Mouse (Mus musculus): ENCODE measurements around the gene Nexn. TPM values are rescaled to one million over a fixed set of nuclear protein-coding genes. Genes with fewer than 3 reads are reported as not detected.
A peak's percentile ranks its signal among the peaks of the same experiment; 100 is the strongest.
"Not testable (repeated sequence)": the region's sequence is repeated elsewhere in the genome, so short reads cannot be mapped to it uniquely, and the experiment has no call there.

Nexn gene
- 15.8 and 18.1 TPM in 2 replicates for polyA plus RNA-seq (2015; fragmentation: Nextera tagmentation; extraction: Ambion mirVana)

DNA sequence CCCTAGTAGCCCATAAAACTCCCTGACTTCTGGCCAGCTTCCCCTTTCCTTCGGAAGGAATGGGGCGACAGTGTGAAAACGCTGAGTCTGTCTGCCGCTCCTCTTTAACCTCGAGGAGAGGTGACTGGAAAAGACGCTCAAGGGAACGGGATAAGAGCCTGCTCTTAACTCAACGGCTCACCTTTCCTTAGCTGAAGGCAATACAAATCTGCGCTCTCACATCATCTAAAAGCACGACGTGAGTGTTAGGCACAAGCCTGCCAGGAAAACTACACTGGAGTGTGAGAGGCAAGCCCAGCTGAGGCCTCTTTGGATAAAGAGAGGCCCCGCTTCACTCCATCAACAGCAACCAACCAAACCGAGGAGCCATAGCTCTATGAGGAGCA lies at the start of gene Nexn:
Nexn (minus strand) TSS at position 315 of the 386 bp plus-strand sequence.
- Histone ChIP-seq H3K36me3 (ENCODE audit: insufficient read depth, low read length) (no peaks in the 10 kb centered on the region), H3K27me3 (ENCODE audit: insufficient read depth, low read length) (no peaks in the 10 kb centered on the region), H3K27ac (peak within 1 kb of the TSS; percentile 58), H3K9ac (ENCODE audit: low read depth, low read length) (peak within 1 kb of the TSS; percentile 79), H3K4me1 (replicated peaks; ENCODE audit: insufficient read depth, low read length) (0 out of 2 replicates have a peak, but pooled peaks cover 7% of the 10 kb centered on the region), H3K9me3 (replicated peaks; ENCODE audit: low read length) (no peaks in the 10 kb centered on the region), H3K4me3 (replicated peaks; ENCODE audit: low read depth, low read length) (peak within 1 kb of the TSS; percentile 52), H3K4me2 (ENCODE audit: low read length) (peak within 1 kb of the TSS; percentile 90)
- TF ChIP-seq CTCF (IDR thresholded peaks at IDR 0.05; ENCODE audit: low read depth): no peak
- ATAC-seq (replicated peaks; ENCODE audit: low FRiP score, low read depth) (peak; percentile 14; the same call in 1 of the 2 replicates), DNase-seq (ENCODE audit: low spot score) (no peak)
- 4% methylated on average over 13 of the region's 13 CpGs for WGBS

DNA sequence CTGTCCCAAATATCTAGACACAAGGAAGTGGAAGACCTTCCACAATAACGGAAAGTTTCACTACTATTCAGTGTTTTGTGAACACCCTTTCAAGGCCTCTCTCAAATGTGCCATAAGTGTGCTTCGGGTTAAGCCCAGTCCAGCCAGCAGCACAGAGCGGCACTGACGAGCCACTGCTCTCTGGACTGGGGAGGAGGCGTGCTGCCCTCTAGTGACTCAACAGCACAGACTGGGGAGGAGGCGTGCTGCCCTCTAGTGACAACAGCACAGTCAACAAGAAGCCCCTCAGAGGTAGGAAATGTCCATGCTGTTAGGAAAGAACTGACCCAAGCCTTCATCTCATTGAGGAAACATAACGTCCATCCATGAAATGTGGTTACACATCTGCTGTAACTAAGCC lies 49.5 kb upstream of the Nexn start:
- H3K9ac ChIP-seq (ENCODE audit: low read depth, low read length): no peak overlapping the region
- no peak overlapping the region for H3K4me3 ChIP-seq (replicated peaks; ENCODE audit: low read depth, low read length)
- H3K4me1 ChIP-seq (replicated peaks; ENCODE audit: insufficient read depth, low read length): no peaks in the 10 kb centered on the region
- DNase-seq (ENCODE audit: low spot score) (peak; percentile 96), ATAC-seq (replicated peaks; ENCODE audit: low FRiP score, low read depth) (peak; percentile 97)
- no peak overlapping the region for H3K27ac ChIP-seq
- no peaks in the 10 kb centered on the region for H3K9me3 ChIP-seq (replicated peaks; ENCODE audit: low read length)
- no peaks in the 10 kb centered on the region for H3K27me3 ChIP-seq (ENCODE audit: insufficient read depth, low read length)
- no peak overlapping the region for H3K4me2 ChIP-seq (ENCODE audit: low read length)
- peak; percentile 100 for TF ChIP-seq CTCF (IDR thresholded peaks at IDR 0.05; ENCODE audit: low read depth)
- peaks cover under 1% of the 10 kb centered on the region; the same call in 1 of the 2 replicates for H3K36me3 ChIP-seq (ENCODE audit: insufficient read depth, low read length)
- 10% methylated on average over 7 of the region's 7 CpGs for WGBS

DNA sequence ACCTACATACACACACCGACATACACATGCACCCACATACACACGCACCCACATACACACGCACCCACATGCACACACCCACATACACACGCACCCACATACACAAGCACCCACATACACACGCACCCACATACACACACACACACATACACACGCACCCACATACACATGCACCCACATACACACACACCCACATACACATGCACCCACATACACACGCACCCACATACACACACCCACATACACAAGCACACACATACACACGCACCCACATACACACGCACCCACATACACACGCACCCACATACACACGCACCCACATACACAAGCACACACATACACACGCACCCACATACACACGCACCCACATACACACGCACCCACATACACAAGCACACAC lies 48.5 kb upstream of the Nexn start:
- H3K27me3 ChIP-seq (ENCODE audit: insufficient read depth, low read length); H3K4me3 ChIP-seq (replicated peaks; ENCODE audit: low read depth, low read length); H3K4me1 ChIP-seq (replicated peaks; ENCODE audit: insufficient read depth, low read length); DNase-seq (ENCODE audit: low spot score); H3K9ac ChIP-seq (ENCODE audit: low read depth, low read length); H3K9me3 ChIP-seq (replicated peaks; ENCODE audit: low read length); ATAC-seq (replicated peaks; ENCODE audit: low FRiP score, low read depth); H3K36me3 ChIP-seq (ENCODE audit: insufficient read depth, low read length); H3K27ac ChIP-seq; H3K4me2 ChIP-seq (ENCODE audit: low read length): not testable (repeated sequence)
- WGBS: 84% methylated on average over 14 of the region's 14 CpGs

DNA sequence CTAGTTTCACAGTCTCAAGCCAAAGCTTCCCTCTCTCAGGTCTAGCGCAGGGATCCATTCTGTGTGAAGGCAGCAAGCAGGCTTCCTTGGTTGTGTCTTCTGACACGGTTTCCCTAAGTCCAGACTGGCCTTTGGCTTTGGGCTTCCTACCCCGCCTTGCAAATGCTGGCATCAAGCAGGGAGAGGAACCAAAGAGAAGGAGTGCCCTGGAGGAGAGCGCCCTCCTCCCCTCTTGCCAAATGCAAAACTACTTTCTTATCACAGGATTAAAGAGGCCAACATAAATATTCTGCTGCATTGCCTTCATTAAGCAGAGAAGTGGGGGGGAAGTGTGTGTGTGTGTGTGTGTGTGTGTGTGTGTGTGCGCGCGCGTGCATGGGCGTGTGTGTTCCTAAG lies 43.1 kb upstream of the Nexn start:
- Histone ChIP-seq H3K9me3 (replicated peaks; ENCODE audit: low read length) (no peaks in the 10 kb centered on the region), H3K36me3 (ENCODE audit: insufficient read depth, low read length) (no peaks in the 10 kb centered on the region), H3K4me1 (replicated peaks; ENCODE audit: insufficient read depth, low read length) (no peaks in the 10 kb centered on the region), H3K27me3 (ENCODE audit: insufficient read depth, low read length) (no peaks in the 10 kb centered on the region), H3K27ac (no peak overlapping the region), H3K4me3 (replicated peaks; ENCODE audit: low read depth, low read length) (no peak overlapping the region), H3K9ac (ENCODE audit: low read depth, low read length) (0 out of 2 replicates have a peak overlapping the region, but pooled peaks have one; percentile 5), H3K4me2 (ENCODE audit: low read length) (no peak overlapping the region)
- ATAC-seq (replicated peaks; ENCODE audit: low FRiP score, low read depth) (no peak), DNase-seq (ENCODE audit: low spot score) (no peak)
- no peak for TF ChIP-seq CTCF (IDR thresholded peaks at IDR 0.05; ENCODE audit: low read depth)
- 94% methylated on average over 9 of the region's 9 CpGs for WGBS

DNA sequence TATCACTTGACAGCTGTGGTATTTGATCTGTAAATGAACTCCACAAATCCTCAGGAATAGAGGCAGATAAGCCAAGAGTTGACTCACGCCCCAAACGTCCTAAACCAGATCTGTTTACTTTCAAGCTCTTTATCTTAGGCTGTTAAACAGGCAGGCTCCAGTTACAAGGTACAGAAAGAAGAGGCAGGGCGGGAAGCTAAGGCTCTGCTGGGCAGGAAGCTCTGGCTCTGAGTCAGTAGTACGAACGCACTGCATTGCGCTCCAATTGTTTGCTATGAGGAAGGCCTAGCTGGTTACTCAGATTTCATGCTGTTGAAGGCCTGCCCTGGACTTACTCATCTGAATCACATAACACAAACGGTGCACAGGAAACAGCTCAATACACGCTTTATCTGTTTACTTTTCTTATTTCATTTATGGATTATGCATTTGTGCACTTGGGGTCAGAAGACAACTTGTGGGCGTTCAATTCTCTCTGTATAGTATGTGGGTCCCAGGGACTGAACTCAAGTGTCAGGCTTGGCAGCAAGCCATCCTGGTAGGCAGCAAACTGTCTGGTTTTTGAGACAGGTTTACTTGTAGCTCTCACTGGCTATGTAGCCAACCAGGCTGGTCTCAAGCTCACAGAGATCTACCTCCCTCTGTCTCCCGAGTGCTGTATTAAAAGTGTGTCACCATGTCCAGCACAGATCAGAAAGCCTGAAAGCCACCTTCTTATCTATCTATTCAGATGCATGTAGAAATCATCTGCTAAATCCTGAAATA lies 42.5 kb upstream of the Nexn start:
- Histone ChIP-seq H3K27ac (no peak overlapping the region), H3K36me3 (ENCODE audit: insufficient read depth, low read length) (no peaks in the 10 kb centered on the region), H3K9me3 (replicated peaks; ENCODE audit: low read length) (no peaks in the 10 kb centered on the region), H3K4me1 (replicated peaks; ENCODE audit: insufficient read depth, low read length) (no peaks in the 10 kb centered on the region), H3K4me3 (replicated peaks; ENCODE audit: low read depth, low read length) (no peak overlapping the region), H3K4me2 (ENCODE audit: low read length) (no peak overlapping the region), H3K27me3 (ENCODE audit: insufficient read depth, low read length) (no peaks in the 10 kb centered on the region), H3K9ac (ENCODE audit: low read depth, low read length) (no peak overlapping the region)
- no peak for TF ChIP-seq CTCF (IDR thresholded peaks at IDR 0.05; ENCODE audit: low read depth)
- DNase-seq (ENCODE audit: low spot score) (peak; percentile 72), ATAC-seq (replicated peaks; ENCODE audit: low FRiP score, low read depth) (peak; percentile 70; the same call in 1 of the 2 replicates)
- WGBS: 29% methylated on average over 10 of the region's 10 CpGs

DNA sequence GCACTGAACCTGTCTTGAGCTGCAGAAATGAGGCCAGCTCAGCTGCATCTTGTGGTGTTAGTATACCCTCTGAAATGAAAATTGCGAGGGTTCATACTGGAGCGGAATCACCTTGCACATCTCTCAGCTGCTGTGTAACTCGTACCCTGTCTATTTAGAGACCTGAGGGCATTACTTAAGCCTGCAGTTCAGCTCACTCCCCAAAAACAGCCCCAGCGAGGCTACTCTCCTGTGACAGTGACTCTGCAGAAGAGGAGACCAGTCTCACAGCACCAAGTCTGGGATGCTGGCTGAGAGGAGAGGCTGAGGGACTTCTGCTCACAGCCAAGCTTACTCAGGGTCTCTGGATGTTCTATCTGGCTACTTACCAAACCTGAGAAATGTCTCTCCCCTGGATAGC lies 39.8 kb upstream of the Nexn start:
- DNase-seq (ENCODE audit: low spot score) (no peak), ATAC-seq (replicated peaks; ENCODE audit: low FRiP score, low read depth) (no peak)
- H3K4me1 ChIP-seq (replicated peaks; ENCODE audit: insufficient read depth, low read length): no peaks in the 10 kb centered on the region
- H3K9me3 ChIP-seq (replicated peaks; ENCODE audit: low read length): no peaks in the 10 kb centered on the region
- H3K27me3 ChIP-seq (ENCODE audit: insufficient read depth, low read length): no peaks in the 10 kb centered on the region
- H3K36me3 ChIP-seq (ENCODE audit: insufficient read depth, low read length): 0 out of 2 replicates have a peak, but pooled peaks cover 6% of the 10 kb centered on the region
- TF ChIP-seq CTCF (IDR thresholded peaks at IDR 0.05; ENCODE audit: low read depth): no peak
- no peak overlapping the region for H3K4me3 ChIP-seq (replicated peaks; ENCODE audit: low read depth, low read length)
- 79% methylated on average over 4 of the region's 4 CpGs for WGBS
- no peak overlapping the region for H3K27ac ChIP-seq
- no peak overlapping the region for H3K4me2 ChIP-seq (ENCODE audit: low read length)
- no peak overlapping the region for H3K9ac ChIP-seq (ENCODE audit: low read depth, low read length)
